In the genomic region with DNA sequence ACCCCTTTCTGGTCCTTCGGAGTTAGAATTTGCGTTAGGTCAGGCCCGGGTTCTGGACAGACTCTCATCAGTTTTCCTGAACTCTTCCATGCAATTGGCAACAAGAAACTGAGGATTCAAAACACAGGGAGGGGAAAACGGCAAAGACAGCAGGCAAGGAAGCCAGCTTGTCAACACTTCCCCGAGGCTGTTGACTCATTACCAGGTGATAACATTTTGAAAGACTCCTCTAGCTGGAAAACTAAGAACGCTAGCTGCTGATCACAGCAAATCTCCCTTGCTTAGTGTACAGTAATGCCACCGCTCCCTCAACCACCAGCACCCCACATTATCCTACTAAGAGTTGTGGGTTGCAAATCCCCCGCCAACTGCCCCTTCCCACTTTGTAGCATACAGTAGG, we compare ENCODE assay signal across 14 mouse cellular contexts.
DNase-seq lines count a peak whose midpoint lies in the region; ATAC-seq and TF ChIP-seq lines count a peak whose summit lies in the region.
"Had no signal": no experiment of that assay in that cellular context is flagged by ENCODE, and none has a peak within 500 bp of the region (broad histone marks: within the 10 kb centered on the region; RNA-seq: fewer than 3 reads in every experiment).

No protein-coding gene starts in this region.

- peak overlapping the region; percentile 90 for H3K27ac ChIP-seq in left cerebral cortex, adult 2 months
- H3K27ac ChIP-seq: embryonic facial prominence, embryonic 13.5 days; gastrocnemius, adult 2 months; hindbrain, embryonic 14.5 days; liver, embryonic 14.5 days; lung, embryonic 15.5 days; midbrain, embryonic 15.5 days had no signal

- ATAC-seq in frontal cortex, adult (ENCODE audit: low TSS enrichment) = peak; percentile 20

- TF ChIP-seq POLR2A in brain, embryonic 14.5 days (IDR thresholded peaks at IDR 0.05; ENCODE audit: borderline replicate concordance, extremely low read depth, insufficient read depth, insufficient read length, poor library complexity, severe bottlenecking) = no peak

- no peak overlapping the region for H3K4me3 ChIP-seq in left cerebral cortex, adult 2 months
- H3K4me3 ChIP-seq: embryonic facial prominence, embryonic 13.5 days; gastrocnemius, adult 2 months; lung, embryonic 15.5 days; midbrain, embryonic 15.5 days had no signal

- intact Hi-C loops in left cerebral cortex, adult 2 months (cut with DNase I) = loop anchor here (1.0 to 5.0 kb wide), 3 partner anchors 100 to 445 kb away; partner anchors contain the start of gene Grin2b
- intact Hi-C loops in left cerebral cortex, postnatal 36 days (cut with DNase I) = loop anchor here (2.0 to 10.0 kb wide), 3 partner anchors 178 to 445 kb away; partner anchors contain the start of gene Grin2b

- no peak for TF ChIP-seq CTCF in left cerebral cortex, adult 2 months (IDR thresholded peaks at IDR 0.05)
- no peak for TF ChIP-seq CTCF in brain, embryonic 14.5 days (IDR thresholded peaks at IDR 0.05; ENCODE audit: borderline replicate concordance, extremely low read depth, insufficient read depth, insufficient read length)

- no peak for DNase-seq in frontal cortex, postnatal 10 days (ENCODE audit: low spot score in 2 of 2)
- no peak for DNase-seq in left cerebral cortex, adult 2 months (ENCODE audit: extremely low spot score in 1 of 2, low spot score in 2 of 2)
- no peak for DNase-seq in left cerebral cortex, postnatal 36 days (ENCODE audit: low spot score in 2 of 2)
- peak; percentile 6 for DNase-seq in 3T3-L1 (ENCODE audit: low read depth, low spot score)
- peak; percentile 53 for DNase-seq in brain, embryonic 14.5 days (ENCODE audit: low read depth)
- DNase-seq in urinary bladder, postnatal 25 days (ENCODE audit: low spot score) = no peak
- no peak for DNase-seq in kidney, postnatal 36 days

Comparison
In these comparisons a context has a peak if more than half of its experiments do, and no peak if none do; other contexts are left out.
1. DNase-seq: peak in 3T3-L1 (single experiment) and brain, embryonic 14.5 days (single experiment); none in frontal cortex, postnatal 10 days (0 of 2), left cerebral cortex, adult 2 months (0 of 2), left cerebral cortex, postnatal 36 days (0 of 2), urinary bladder, postnatal 25 days (single experiment) and kidney, postnatal 36 days (0 of 2).